Mouse (Mus musculus) cerebellum, adult 2 months (tissue): Measurements from ENCODE around the gene Arpin.

Experiments used
- CTCF ChIP-seq: fragments of 200-500 bp; IDR thresholded peaks from 2 replicates; pipeline ENCODE4 v1.5.1; 2011; ENCODE audit warnings: low read depth, mild to moderate bottlenecking, control low read depth, low read length, moderate library complexity, borderline replicate concordance; ENCODE audit not compliant: insufficient read depth
- POLR2A ChIP-seq: fragments of 200-500 bp; IDR thresholded peaks from 2 replicates; pipeline ENCODE4 v1.6.1; 2011; ENCODE audit warnings: low read length, control low read depth, borderline replicate concordance; ENCODE audit not compliant: insufficient read depth

GRCm38 (mm10) chr7:79961600-79961999 lies 26.4 kb upstream of the Arpin start:
- TF ChIP-seq POLR2A (no peak), CTCF (no peak)
